Mouse (Mus musculus) embryonic facial prominence, embryonic 12.5 days (tissue): ENCODE data around the gene Eya3. TPM values are rescaled to one million over a fixed set of nuclear protein-coding genes. Genes with fewer than 3 reads are reported as not detected.
"Not testable (repeated sequence)": the region's sequence is repeated elsewhere in the genome, so short reads cannot be mapped to it uniquely, and the experiment has no call there.

Experiments used
- ATAC-seq: fragments of 200-750 bp; cut with Nextera tagmentation; 2 replicates; pipeline ENCODE4 v1.8.0; 2017; ENCODE audit not compliant: insufficient number of reproducible peaks, insufficient read depth, low FRiP score, low TSS enrichment
- H3K27ac ChIP-seq: fragments of 300-500 bp; sonication (generic); 2 replicates; pipeline ENCODE4 v1.5.1; 2016; ENCODE audit warnings: mild to moderate bottlenecking
- H3K27me3 ChIP-seq: fragments of 300-500 bp; sonication (generic); 2 replicates; pipeline ENCODE4 v1.6.1; 2016; ENCODE audit warnings: mild to moderate bottlenecking, moderate library complexity
- H3K36me3 ChIP-seq: fragments of 300-500 bp; sonication (generic); 2 replicates; pipeline ENCODE4 v1.6.1; 2016; ENCODE audit warnings: mild to moderate bottlenecking
- H3K4me1 ChIP-seq: fragments of 300-500 bp; sonication (generic); 2 replicates; pipeline ENCODE4 v1.6.1; 2016
- H3K4me2 ChIP-seq: fragments of 300-500 bp; sonication (generic); replicated peaks from 2 replicates; pipeline ENCODE4 v1.6.1; 2016; ENCODE audit warnings: mild to moderate bottlenecking, moderate library complexity
- H3K4me3 ChIP-seq: fragments of 300-500 bp; sonication (generic); 2 replicates; pipeline ENCODE4 v1.5.1; 2016; ENCODE audit warnings: mild to moderate bottlenecking
- H3K9ac ChIP-seq: fragments of 300-500 bp; sonication (generic); 2 replicates; pipeline ENCODE4 v1.6.1; 2016; ENCODE audit warnings: mild to moderate bottlenecking, moderate library complexity
- H3K9me3 ChIP-seq: fragments of 300-500 bp; sonication (generic); 2 replicates; pipeline ENCODE4 v1.6.1; 2016; ENCODE audit warnings: mild to moderate bottlenecking, moderate library complexity
- WGBS: fragments of 180-500 bp; shearing (Covaris S2); methylation state at CpG from one replicate; pipeline ENCODE4 v1.1.7; 2016; 5-methylcytosine and 5-hydroxymethylcytosine counted together
- polyA plus RNA-seq: library from polyadenylated mRNA; unstranded; fragments of >200 nt; fragmentation: Nextera tagmentation; extraction: Ambion mirVana; gene quantifications from 2 replicates; pipeline ENCODE4 v1.2.1, GENCODE M21; 2016

Eya3 gene
- polyA plus RNA-seq, 1 experiment from 2014 or later, result 35.8 TPM

DNA sequence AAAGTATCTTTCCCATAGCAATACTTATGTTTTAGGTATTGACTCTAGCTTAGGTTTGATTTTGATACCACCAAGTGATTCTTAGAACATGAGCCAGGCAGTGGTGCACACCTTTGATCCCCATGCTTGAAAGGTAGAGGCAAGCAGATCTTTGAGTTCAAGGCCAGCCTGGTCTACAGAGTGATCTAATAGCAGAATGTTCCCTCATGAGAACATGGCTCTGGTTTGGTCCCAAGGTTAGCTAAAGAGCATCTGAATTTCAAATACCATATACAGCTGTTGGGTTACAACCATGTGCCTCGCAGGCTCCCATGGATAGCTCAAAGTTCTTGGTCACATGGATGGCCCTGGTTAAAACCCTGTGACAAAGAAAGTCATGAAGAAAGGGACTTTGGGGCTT, 79.5 kb downstream of the Eya3 start:
- Histone ChIP-seq H3K9ac (no peak overlapping the region), H3K4me1 (no peaks in the 10 kb centered on the region), H3K27me3 (no peaks in the 10 kb centered on the region), H3K4me2 (no peak overlapping the region), H3K36me3 (peaks cover 67% of the 10 kb centered on the region), H3K4me3 (no peak overlapping the region), H3K27ac (no peak overlapping the region), H3K9me3 (no peaks in the 10 kb centered on the region)
- 100% methylated on average over 1 of the region's 1 CpGs for WGBS
- no peak for ATAC-seq

DNA sequence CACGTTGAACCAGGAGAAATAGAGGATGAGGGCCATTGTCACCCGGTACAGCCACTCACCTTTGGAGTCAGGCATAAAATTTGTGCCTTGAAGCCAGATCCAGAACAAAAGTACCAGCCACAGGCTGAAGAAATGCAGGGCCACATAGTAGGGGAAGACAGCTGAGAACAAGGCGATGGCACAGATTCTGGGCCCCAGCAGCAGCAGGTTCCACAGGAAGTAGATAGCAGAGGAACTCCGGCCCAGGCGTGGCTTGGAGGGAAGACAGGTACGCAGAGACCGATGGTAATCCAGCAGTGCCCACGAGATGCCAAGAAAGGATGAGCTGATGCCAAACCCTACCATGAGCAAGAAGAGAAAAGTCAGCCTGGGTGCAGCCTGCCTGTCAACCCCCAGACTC, 89.4 kb downstream of the Eya3 start:
- Histone ChIP-seq H3K27ac (no peak overlapping the region), H3K9me3 (no peaks in the 10 kb centered on the region), H3K27me3 (no peaks in the 10 kb centered on the region), H3K9ac (no peak overlapping the region), H3K4me2 (no peak overlapping the region), H3K4me1 (no peaks in the 10 kb centered on the region), H3K36me3 (peaks cover 31% of the 10 kb centered on the region), H3K4me3 (no peak overlapping the region)
- 93% methylated on average over 8 of the region's 8 CpGs for WGBS
- no peak for ATAC-seq

DNA sequence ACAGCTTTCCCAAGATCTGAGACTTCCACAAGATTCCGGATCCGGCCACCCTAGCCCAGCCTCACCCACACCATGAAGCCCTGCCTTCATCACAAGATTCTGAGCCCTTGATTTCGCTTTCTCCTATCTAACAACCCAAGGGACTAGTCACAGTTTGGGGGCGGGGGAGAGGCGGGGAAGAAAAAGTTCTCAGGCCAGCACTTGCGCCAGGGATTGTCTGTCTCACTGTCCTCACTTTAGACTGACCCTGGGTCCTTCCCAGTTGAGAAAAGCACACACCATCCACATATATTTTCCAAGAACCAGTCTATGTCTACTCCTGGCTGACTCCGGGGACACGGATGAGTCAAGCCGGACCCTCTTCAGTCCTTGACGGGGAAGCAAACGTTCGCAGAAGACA, 92.8 kb downstream of the Eya3 start:
- no peak for ATAC-seq
- Histone ChIP-seq H3K27ac (no peak overlapping the region), H3K4me3 (peak overlapping the region; percentile 62), H3K9ac (peak overlapping the region; percentile 56), H3K36me3 (peaks cover 9% of the 10 kb centered on the region), H3K9me3 (no peaks in the 10 kb centered on the region), H3K4me2 (peak overlapping the region; percentile 81), H3K27me3 (no peaks in the 10 kb centered on the region), H3K4me1 (no peaks in the 10 kb centered on the region)
- 53% methylated on average over 12 of the region's 12 CpGs for WGBS

DNA sequence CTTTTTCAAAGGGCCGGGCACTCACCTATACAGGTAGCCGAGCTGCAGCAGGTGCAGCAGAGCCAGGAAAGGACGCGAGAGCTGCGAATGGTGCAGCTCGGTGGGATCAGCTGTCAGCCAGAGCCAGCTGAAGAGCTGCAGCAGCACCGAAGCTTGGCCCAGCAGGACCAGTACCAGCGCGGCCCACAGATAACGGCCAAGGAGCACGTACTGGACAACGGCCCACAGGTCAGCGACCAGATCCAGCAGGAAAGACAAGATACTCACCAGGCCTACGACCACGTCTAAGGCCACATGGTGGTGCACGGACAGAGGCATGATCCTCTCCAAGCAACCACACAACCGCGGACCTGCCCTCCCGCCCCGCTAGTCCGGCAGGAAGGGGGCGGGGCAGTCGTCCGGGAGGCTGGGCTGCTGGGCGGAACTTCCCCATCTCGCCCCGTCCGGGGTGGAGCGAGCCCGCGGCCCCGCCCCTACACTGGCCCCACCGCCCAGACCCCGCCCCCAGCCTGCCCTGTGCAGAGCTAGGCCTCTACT, 93.4 kb downstream of the Eya3 start, which contains the start of gene Xkr8:
TSS of gene Xkr8 (minus strand) at position 399 of the 537 bp plus-strand sequence.
- 3% methylated on average over 34 of the region's 34 CpGs for WGBS
- Histone ChIP-seq H3K36me3 (peaks cover 9% of the 10 kb centered on the region), H3K4me2 (peak within 1 kb of the TSS; percentile 81), H3K9ac (peak within 1 kb of the TSS; percentile 56), H3K9me3 (no peaks in the 10 kb centered on the region), H3K4me3 (peak within 1 kb of the TSS; percentile 62), H3K27me3 (no peaks in the 10 kb centered on the region), H3K4me1 (no peaks in the 10 kb centered on the region), H3K27ac (no peak within 1 kb of the TSS)
- ATAC-seq, result peak; percentile 86

DNA sequence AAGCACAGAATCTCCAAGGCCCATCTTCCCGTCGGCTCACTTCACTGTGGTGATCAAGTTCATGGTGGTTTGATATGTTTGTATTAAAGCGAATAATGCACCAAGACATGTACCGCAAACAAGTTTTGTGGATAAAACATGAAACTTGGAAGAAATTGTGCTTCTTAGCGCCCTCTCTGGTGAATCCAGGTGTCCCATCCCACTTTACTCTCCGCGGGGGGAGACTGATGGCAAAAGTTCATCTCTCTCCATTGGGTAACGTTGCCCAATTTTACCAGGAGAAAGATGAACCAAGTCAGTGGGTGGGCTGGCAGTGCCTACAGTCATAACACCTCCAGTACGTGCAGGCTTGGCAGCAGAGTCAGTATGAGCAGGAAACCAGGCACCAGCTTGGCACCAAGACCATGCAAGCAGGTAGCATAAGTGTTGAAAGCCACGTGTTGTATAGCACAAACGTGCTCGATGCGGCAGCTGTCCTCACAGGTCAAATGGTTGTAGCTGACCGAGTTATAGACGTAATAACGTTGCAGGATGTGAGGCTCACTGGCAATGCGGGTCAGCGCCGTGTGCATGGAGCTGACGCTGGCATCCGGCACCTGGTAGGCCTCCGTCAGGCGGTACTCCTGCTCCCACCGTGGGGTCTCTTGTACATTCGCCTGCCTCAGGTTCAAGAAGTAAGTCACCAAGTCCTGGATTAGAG, 94.4 kb downstream of the Eya3 start:
- H3K36me3 ChIP-seq, result 0 out of 2 replicates have a peak, but pooled peaks cover 1% of the 10 kb centered on the region
- peak overlapping the region; percentile 62; the same call in 1 of the 2 replicates for H3K4me3 ChIP-seq
- H3K27ac ChIP-seq, result no peak overlapping the region
- no peak overlapping the region; the same call in 1 of the 2 replicates for H3K4me2 ChIP-seq
- 91% methylated on average over 25 of the region's 25 CpGs for WGBS
- no peaks in the 10 kb centered on the region for H3K9me3 ChIP-seq
- no peaks in the 10 kb centered on the region for H3K4me1 ChIP-seq
- no peak for ATAC-seq
- H3K27me3 ChIP-seq, result no peaks in the 10 kb centered on the region
- no peak overlapping the region for H3K9ac ChIP-seq

GRCm38 (mm10) chr4:132734766-132735165, 96.0 kb downstream of the Eya3 start:
- Histone ChIP-seq H3K27me3 (no peaks in the 10 kb centered on the region), H3K4me1 (no peaks in the 10 kb centered on the region), H3K27ac (no peak overlapping the region), H3K9ac (no peak overlapping the region), H3K4me3 (no peak overlapping the region), H3K4me2 (no peak overlapping the region), H3K9me3 (no peaks in the 10 kb centered on the region), H3K36me3 (no peaks in the 10 kb centered on the region)
- WGBS, result 90% methylated on average over 2 of the region's 2 CpGs
- no peak for ATAC-seq

GRCm38 (mm10) chr4:132735389-132735788, 96.6 kb downstream of the Eya3 start:
- Histone ChIP-seq H3K36me3 (no peaks in the 10 kb centered on the region), H3K9ac (no peak overlapping the region), H3K27ac (no peak overlapping the region), H3K4me1 (no peaks in the 10 kb centered on the region), H3K4me3 (no peak overlapping the region), H3K27me3 (no peaks in the 10 kb centered on the region), H3K4me2 (no peak overlapping the region), H3K9me3 (no peaks in the 10 kb centered on the region)
- no peak for ATAC-seq
- WGBS, result 74% methylated on average over 2 of the region's 2 CpGs

GRCm38 (mm10) chr4:132735894-132736293, 97.1 kb downstream of the Eya3 start:
- 57% methylated on average over 3 of the region's 3 CpGs for WGBS
- no peaks in the 10 kb centered on the region for H3K4me1 ChIP-seq

GRCm38 (mm10) chr4:132737154-132737553, 98.4 kb downstream of the Eya3 start:
- not testable (repeated sequence) for H3K4me1 ChIP-seq, H3K27ac ChIP-seq, H3K4me2 ChIP-seq, H3K36me3 ChIP-seq, H3K4me3 ChIP-seq, H3K9me3 ChIP-seq, H3K27me3 ChIP-seq, ATAC-seq, H3K9ac ChIP-seq
- WGBS, result 91% methylated on average over 9 of the region's 9 CpGs

More at GRCm38 (mm10) chr4:132735894-132736293, 97.1 kb downstream of the Eya3 start:
- Histone ChIP-seq H3K27me3 (no peaks in the 10 kb centered on the region), H3K4me2 (no peak overlapping the region), H3K27ac (no peak overlapping the region), H3K4me3 (no peak overlapping the region), H3K9ac (no peak overlapping the region), H3K9me3 (no peaks in the 10 kb centered on the region), H3K36me3 (no peaks in the 10 kb centered on the region)
- ATAC-seq, result no peak

- Histone ChIP-seq H3K4me2 (no peak overlapping the region), H3K4me1 (no peaks in the 10 kb centered on the region), H3K27ac (no peak overlapping the region), H3K27me3 (no peaks in the 10 kb centered on the region), H3K4me3 (no peak overlapping the region), H3K36me3 (no peaks in the 10 kb centered on the region), H3K9ac (no peak overlapping the region), H3K9me3 (no peaks in the 10 kb centered on the region)
- ATAC-seq, result no peak
- 93% methylated on average over 7 of the region's 7 CpGs for WGBS
These were observed 102.7 kb downstream of the Eya3 start for GRCm38 (mm10) chr4:132741491-132741890.

- Histone ChIP-seq H3K4me2 (no peak overlapping the region), H3K4me3 (no peak overlapping the region), H3K4me1 (no peaks in the 10 kb centered on the region), H3K36me3 (no peaks in the 10 kb centered on the region), H3K9ac (no peak overlapping the region), H3K9me3 (no peaks in the 10 kb centered on the region), H3K27ac (no peak overlapping the region), H3K27me3 (no peaks in the 10 kb centered on the region)
- no peak for ATAC-seq
- 83% methylated on average over 11 of the region's 11 CpGs for WGBS
These were observed 105.5 kb downstream of the Eya3 start for GRCm38 (mm10) chr4:132743992-132744911.
